Mouse (Mus musculus) MEL (cell line): ENCODE results near the gene Chrdl2.

Source experiments
- CTCF ChIP-seq, 3 experiments: IDR thresholded peaks in 2 of 3; conservative IDR thresholded peaks in 1 of 3; 2 replicates each; pipeline ENCODE4 v1.5.1; 2011 to 2012; ENCODE audit warnings: low read length in 3 of 3, low read depth in 2 of 3, mild to moderate bottlenecking in 2 of 3, improper control_type of control experiment in 1 of 3, inconsistent platforms in 1 of 3, mixed read lengths in 1 of 3, moderate library complexity in 1 of 3; ENCODE audit not compliant: control insufficient read depth in 1 of 3, insufficient read depth in 1 of 3, poor library complexity in 1 of 3, severe bottlenecking in 1 of 3
- ELF1 ChIP-seq: IDR thresholded peaks from 2 replicates; pipeline ENCODE4 v1.6.1; 2014; ENCODE audit warnings: low read depth, mild to moderate bottlenecking, inconsistent platforms, low read length, improper control_type of control experiment, moderate library complexity
- POLR2A ChIP-seq, 2 experiments: IDR thresholded peaks; 2 replicates each; pipeline ENCODE4 v1.6.1; 2011 to 2012; ENCODE audit warnings: low read length in 2 of 2, mild to moderate bottlenecking in 2 of 2, control low read depth in 1 of 2, improper control_type of control experiment in 1 of 2, low read depth in 1 of 2, moderate library complexity in 1 of 2; ENCODE audit not compliant: control insufficient read depth in 1 of 2, insufficient read depth in 1 of 2, poor library complexity in 1 of 2
- TAL1 ChIP-seq: IDR thresholded peaks from 2 replicates; pipeline ENCODE4 v1.6.1; 2012; ENCODE audit warnings: mild to moderate bottlenecking, inconsistent platforms, low read length, moderate library complexity, mixed read lengths
- ZC3H11A ChIP-seq: IDR thresholded peaks from 2 replicates; pipeline ENCODE4 v1.6.1; 2012; ENCODE audit warnings: low read depth, mild to moderate bottlenecking, inconsistent platforms, low read length, improper control_type of control experiment
- ZMIZ1 ChIP-seq: IDR thresholded peaks from 2 replicates; pipeline ENCODE4 v1.6.1; 2012; ENCODE audit warnings: low read depth, mild to moderate bottlenecking, inconsistent platforms, low read length, improper control_type of control experiment, moderate library complexity

GRCm38 (mm10) chr7:99979081-99979480, 26.9 kb upstream of the Chrdl2 start:
- TF ChIP-seq ELF1 (no peak), ZMIZ1 (no peak), POLR2A (IDR thresholded peaks at IDR 0.05; ENCODE audit: control insufficient read depth in 1 of 2, insufficient read depth in 1 of 2, low read depth in 1 of 2, low read length in 2 of 2, poor library complexity in 1 of 2) (no peak), CTCF (IDR thresholded peaks at IDR 0.05 in 2 of 3, conservative IDR thresholded peaks at IDR 0.05 in 1 of 3; ENCODE audit: control insufficient read depth in 1 of 3, insufficient read depth in 1 of 3, low read depth in 2 of 3, low read length in 3 of 3, poor library complexity in 1 of 3, severe bottlenecking in 1 of 3) (no peak), TAL1 (no peak), ZC3H11A (no peak)
